Mouse (Mus musculus) ES-Bruce4 (cell line): ENCODE measurements around the gene Cldn10. TPM values are rescaled to one million over a fixed set of nuclear protein-coding genes. Genes with fewer than 3 reads are reported as not detected.
A peak's percentile ranks its signal among the peaks of the same experiment; 100 is the strongest.

Experiments used
- H3K27ac ChIP-seq: 2 replicates; pipeline ENCODE4 v1.5.1; 2012; ENCODE audit warnings: low read length, inconsistent platforms; ENCODE audit not compliant: insufficient read depth
- H3K27me3 ChIP-seq: 2 replicates; pipeline ENCODE4 v1.6.1; 2012; ENCODE audit warnings: mild to moderate bottlenecking, low read length, inconsistent platforms; ENCODE audit not compliant: control insufficient read depth, poor library complexity, insufficient read depth, severe bottlenecking
- H3K36me3 ChIP-seq: 2 replicates; pipeline ENCODE4 v1.6.1; 2012; ENCODE audit warnings: inconsistent platforms, mild to moderate bottlenecking, low read length, moderate library complexity; ENCODE audit not compliant: control insufficient read depth, poor library complexity, insufficient read depth, severe bottlenecking
- H3K4me1 ChIP-seq: one replicate; pipeline ENCODE4 v1.8.1; 2011; ENCODE audit warnings: low read length; ENCODE audit not compliant: control insufficient read depth, insufficient read depth
- H3K4me3 ChIP-seq: 2 replicates; pipeline ENCODE4 v1.5.1; 2011; ENCODE audit warnings: low read depth, mild to moderate bottlenecking, low read length
- H3K9ac ChIP-seq: 2 replicates; pipeline ENCODE4 v1.6.1; 2012; ENCODE audit warnings: low read depth, mild to moderate bottlenecking, inconsistent platforms; ENCODE audit not compliant: poor library complexity, severe bottlenecking
- H3K9me3 ChIP-seq: replicated peaks from 2 replicates; pipeline ENCODE4 v1.6.1; 2012; ENCODE audit warnings: mild to moderate bottlenecking, low read length, inconsistent platforms; ENCODE audit not compliant: control insufficient read depth, poor library complexity, insufficient read depth, severe bottlenecking
- CTCF ChIP-seq: IDR thresholded peaks from one replicate; pipeline ENCODE4 v1.8.1; 2011; ENCODE audit warnings: low read depth, low read length
- EP300 ChIP-seq: IDR thresholded peaks from 2 replicates; pipeline ENCODE4 v1.6.1; 2011; ENCODE audit warnings: low read depth, low read length; ENCODE audit not compliant: insufficient read depth
- POLR2A ChIP-seq: IDR thresholded peaks from one replicate; pipeline ENCODE4 v1.8.1; 2011; ENCODE audit warnings: low read length; ENCODE audit not compliant: insufficient read depth
- polyA plus RNA-seq: library from polyadenylated mRNA; stranded (reverse); fragments of >200 nt; gene quantifications from 2 replicates; pipeline ENCODE4 v1.2.4, GENCODE M21; 2011; ENCODE audit warnings: low read depth; ENCODE audit not compliant: missing spikeins, insufficient read depth, insufficient read length

The Cldn10 gene
- polyA plus RNA-seq, result not detected in 2 replicates

DNA sequence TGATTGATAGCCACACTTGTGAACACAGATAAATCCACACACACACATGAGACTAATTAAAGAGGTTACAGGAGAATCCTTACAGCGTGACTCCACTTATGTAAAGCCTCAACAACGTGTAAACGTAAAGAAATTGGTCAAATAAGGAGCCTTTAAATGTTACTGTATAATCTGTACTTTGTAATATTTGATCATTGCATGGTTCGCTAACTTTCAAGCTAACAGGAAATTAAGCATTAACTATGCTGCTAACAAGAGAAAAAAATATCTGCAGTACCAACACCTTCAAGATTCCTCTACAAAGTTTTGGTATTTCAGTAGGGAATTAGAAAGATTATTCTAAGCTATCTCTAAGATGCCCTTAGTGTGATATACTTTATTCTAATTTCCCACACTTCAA, at the start of gene Cldn10:
TSS of gene Cldn10 (plus strand) at position 288 of the 400 bp plus-strand sequence.
- Histone ChIP-seq H3K27ac (no peak within 1 kb of the TSS), H3K27me3 (no peaks in the 10 kb centered on the region), H3K9me3 (no peaks in the 10 kb centered on the region), H3K36me3 (no peaks in the 10 kb centered on the region), H3K9ac (no peak within 1 kb of the TSS), H3K4me1 (no peaks in the 10 kb centered on the region), H3K4me3 (no peak within 1 kb of the TSS)
- no peak for TF ChIP-seq POLR2A
- TF ChIP-seq CTCF, result no peak
- no peak for TF ChIP-seq EP300

DNA sequence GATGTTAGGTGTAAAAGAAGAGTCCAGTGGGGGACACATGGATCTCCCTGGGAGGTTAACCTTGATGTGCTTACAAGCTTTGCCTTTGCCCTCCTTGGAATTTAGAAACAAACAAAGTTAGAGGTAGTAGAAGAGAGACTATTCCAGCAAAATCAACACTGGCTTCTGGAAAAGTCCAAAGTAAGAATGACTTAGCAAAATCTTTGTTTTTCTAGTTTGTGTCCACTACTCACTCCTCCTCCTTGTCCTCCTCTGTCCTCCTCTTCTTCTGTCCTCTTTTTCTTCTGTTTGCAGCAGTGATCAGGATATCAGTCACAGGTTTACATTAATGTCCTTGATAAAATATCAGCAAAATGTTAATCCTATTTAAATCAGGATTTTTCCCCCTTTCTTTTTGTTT, 45.9 kb upstream of the Cldn10 start:
- Histone ChIP-seq H3K27ac (no peak overlapping the region), H3K36me3 (no peaks in the 10 kb centered on the region), H3K4me1 (peaks cover 8% of the 10 kb centered on the region), H3K4me3 (no peak overlapping the region), H3K9ac (no peak overlapping the region), H3K9me3 (no peaks in the 10 kb centered on the region), H3K27me3 (no peaks in the 10 kb centered on the region)
- TF ChIP-seq EP300, result no peak
- no peak for TF ChIP-seq POLR2A
- TF ChIP-seq CTCF, result no peak

DNA sequence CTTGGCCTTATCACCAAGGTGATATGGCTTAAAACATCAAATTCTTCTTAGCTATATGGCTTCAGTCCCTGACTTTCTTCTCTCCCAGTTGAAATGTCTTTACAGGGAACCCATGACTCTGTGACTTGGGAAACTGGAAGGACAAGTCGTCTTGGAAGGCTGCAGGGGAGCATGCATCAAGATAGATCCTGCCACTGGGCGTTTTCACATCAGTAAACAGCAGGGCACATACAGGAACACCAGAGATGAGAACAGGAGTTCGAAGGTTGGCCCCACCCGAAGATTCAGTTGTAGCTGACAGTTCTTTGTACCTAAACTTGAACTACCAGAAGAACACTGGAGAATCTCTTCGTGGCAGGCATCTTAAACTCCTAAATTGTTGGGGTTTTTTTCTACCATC, 44.8 kb upstream of the Cldn10 start:
- Histone ChIP-seq H3K36me3 (no peaks in the 10 kb centered on the region), H3K27ac (no peak overlapping the region), H3K9me3 (peaks cover 4% of the 10 kb centered on the region; the same call in 1 of the 2 replicates), H3K4me1 (peaks cover 2% of the 10 kb centered on the region), H3K9ac (no peak overlapping the region), H3K4me3 (no peak overlapping the region), H3K27me3 (no peaks in the 10 kb centered on the region)
- no peak for TF ChIP-seq EP300
- TF ChIP-seq POLR2A, result no peak
- no peak for TF ChIP-seq CTCF

DNA sequence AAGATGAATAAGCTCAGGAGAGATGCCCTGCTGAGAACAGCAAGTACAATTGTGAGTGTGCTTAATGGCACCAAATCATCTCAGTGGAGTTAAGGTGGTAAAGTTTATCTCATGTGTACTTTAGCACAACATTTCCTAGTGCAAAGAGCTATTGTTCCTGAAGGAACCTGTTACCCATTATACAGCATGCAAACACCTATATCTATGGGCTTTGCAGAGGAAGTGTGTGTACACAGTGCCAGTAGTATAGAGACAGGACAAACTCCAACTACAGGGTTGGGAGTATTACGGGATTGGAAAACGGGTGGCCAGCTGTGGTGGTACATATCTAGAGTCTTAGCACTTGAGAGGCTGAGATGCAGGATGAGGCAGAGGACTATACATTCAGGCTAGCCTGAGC, 38.6 kb upstream of the Cldn10 start:
- Histone ChIP-seq H3K27me3 (no peaks in the 10 kb centered on the region), H3K9ac (no peak overlapping the region), H3K4me1 (peaks cover 7% of the 10 kb centered on the region), H3K36me3 (no peaks in the 10 kb centered on the region), H3K27ac (peak overlapping the region; percentile 63; the same call in 1 of the 2 replicates), H3K9me3 (peaks cover 4% of the 10 kb centered on the region; the same call in 1 of the 2 replicates), H3K4me3 (no peak overlapping the region)
- TF ChIP-seq EP300 (no peak), POLR2A (no peak), CTCF (no peak)

DNA sequence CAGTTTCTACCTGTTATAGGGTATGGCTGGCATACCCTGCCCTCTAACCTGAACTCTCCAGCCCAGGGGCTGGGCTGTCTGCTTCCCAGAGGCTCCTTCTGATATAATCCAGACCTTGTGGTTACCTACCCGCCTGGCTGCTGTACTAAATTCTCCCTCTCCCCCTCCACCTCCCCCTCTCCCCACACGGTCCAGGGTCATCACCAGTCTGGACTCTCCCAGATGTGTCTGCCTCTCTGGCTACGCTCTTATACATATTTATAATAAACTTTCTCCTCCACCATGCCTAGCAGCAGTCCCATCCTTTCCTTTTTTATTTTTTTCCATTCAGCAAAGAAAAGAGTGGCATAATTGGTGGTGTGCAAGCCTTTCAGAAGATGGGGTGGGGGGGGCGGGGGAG, 38.0 kb upstream of the Cldn10 start:
- Histone ChIP-seq H3K36me3 (no peaks in the 10 kb centered on the region), H3K9me3 (peaks cover 4% of the 10 kb centered on the region; the same call in 1 of the 2 replicates), H3K27ac (peak overlapping the region; percentile 63), H3K9ac (peak overlapping the region; percentile 27; the same call in 1 of the 2 replicates), H3K4me1 (peaks cover 7% of the 10 kb centered on the region), H3K27me3 (no peaks in the 10 kb centered on the region), H3K4me3 (no peak overlapping the region)
- TF ChIP-seq CTCF (no peak), POLR2A (no peak), EP300 (no peak)

DNA sequence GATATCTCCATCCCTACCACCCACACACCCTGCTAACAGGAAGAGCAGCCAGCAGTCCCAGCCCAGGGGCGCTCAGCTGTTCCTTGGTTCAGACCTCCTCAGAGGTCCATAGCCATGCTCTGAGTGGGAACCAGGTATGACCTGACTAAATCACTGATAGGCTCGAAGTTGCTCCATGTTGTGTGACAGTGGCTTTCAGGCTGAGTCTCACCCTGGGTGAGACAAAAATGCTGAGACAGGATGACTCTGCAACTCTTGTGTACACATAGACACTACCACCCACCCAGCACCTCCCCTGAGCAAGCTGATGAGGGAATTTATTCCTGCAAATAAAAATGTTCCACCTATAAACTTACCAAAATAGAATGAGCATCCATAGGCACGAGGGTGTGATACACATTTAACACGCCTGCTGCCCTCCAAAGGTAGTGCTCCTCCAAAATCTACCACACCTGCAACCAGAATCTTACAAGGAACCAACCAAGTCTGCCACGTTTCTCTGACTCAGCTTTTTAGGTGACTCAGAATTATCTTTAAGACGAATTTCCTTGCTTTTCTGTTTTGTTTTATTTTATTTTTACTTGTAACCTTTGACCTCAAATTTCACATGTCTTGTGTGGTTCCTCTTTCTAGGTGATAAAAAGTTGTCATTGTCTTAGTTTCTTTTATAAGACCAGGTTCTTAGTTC, 37.1 kb upstream of the Cldn10 start:
- Histone ChIP-seq H3K27ac (peak overlapping the region; percentile 74), H3K36me3 (no peaks in the 10 kb centered on the region), H3K4me3 (no peak overlapping the region), H3K27me3 (no peaks in the 10 kb centered on the region), H3K9me3 (peaks cover 4% of the 10 kb centered on the region; the same call in 1 of the 2 replicates), H3K4me1 (peaks cover 7% of the 10 kb centered on the region), H3K9ac (no peak overlapping the region)
- no peak for TF ChIP-seq POLR2A
- TF ChIP-seq CTCF, result no peak
- TF ChIP-seq EP300, result no peak; the same call in none of the 2 replicates
